Mouse (Mus musculus) intestine, embryonic 15.5 days (tissue): ENCODE results near the gene Crxos. TPM values are rescaled to one million over a fixed set of nuclear protein-coding genes. Genes with fewer than 3 reads are reported as not detected.

Experiments used
- ATAC-seq: fragments of 200-750 bp; cut with Nextera tagmentation; 2 replicates; pipeline ENCODE4 v1.8.0; 2017; ENCODE audit warnings: moderate TSS enrichment, moderate library complexity
- H3K27ac ChIP-seq: fragments of 300-500 bp; sonication (generic); 2 replicates; pipeline ENCODE4 v1.5.1; 2015; ENCODE audit warnings: mild to moderate bottlenecking, inconsistent platforms
- H3K27me3 ChIP-seq: fragments of 300-500 bp; sonication (generic); replicated peaks from 2 replicates; pipeline ENCODE4 v1.6.1; 2015; ENCODE audit warnings: inconsistent platforms
- H3K36me3 ChIP-seq: fragments of 300-500 bp; sonication (generic); 2 replicates; pipeline ENCODE4 v1.6.1; 2015; ENCODE audit warnings: inconsistent platforms
- H3K4me1 ChIP-seq: fragments of 300-500 bp; sonication (generic); replicated peaks from 2 replicates; pipeline ENCODE4 v1.6.1; 2015; ENCODE audit warnings: inconsistent platforms
- H3K4me2 ChIP-seq: fragments of 300-500 bp; sonication (generic); replicated peaks from 2 replicates; pipeline ENCODE4 v1.6.1; 2015; ENCODE audit warnings: mild to moderate bottlenecking, inconsistent platforms
- H3K4me3 ChIP-seq: fragments of 300-500 bp; sonication (generic); replicated peaks from 2 replicates; pipeline ENCODE4 v1.5.1; 2015; ENCODE audit warnings: inconsistent platforms
- H3K9ac ChIP-seq: fragments of 300-500 bp; sonication (generic); 2 replicates; pipeline ENCODE4 v1.6.1; 2015; ENCODE audit warnings: inconsistent platforms
- H3K9me3 ChIP-seq: fragments of 300-500 bp; sonication (generic); 2 replicates; pipeline ENCODE4 v1.6.1; 2016; ENCODE audit warnings: inconsistent platforms
- WGBS: fragments of 180-500 bp; shearing (Covaris S2); methylation state at CpG from one replicate; pipeline ENCODE4 v1.1.7; 2015; 5-methylcytosine and 5-hydroxymethylcytosine counted together
- polyA plus RNA-seq: library from polyadenylated mRNA; unstranded; fragments of >200 nt; fragmentation: Nextera tagmentation; extraction: Ambion mirVana; gene quantifications from 2 replicates; pipeline ENCODE4 v1.2.1, GENCODE M21; 2015

Crxos gene
- polyA plus RNA-seq, result not detected in 2 replicates

DNA sequence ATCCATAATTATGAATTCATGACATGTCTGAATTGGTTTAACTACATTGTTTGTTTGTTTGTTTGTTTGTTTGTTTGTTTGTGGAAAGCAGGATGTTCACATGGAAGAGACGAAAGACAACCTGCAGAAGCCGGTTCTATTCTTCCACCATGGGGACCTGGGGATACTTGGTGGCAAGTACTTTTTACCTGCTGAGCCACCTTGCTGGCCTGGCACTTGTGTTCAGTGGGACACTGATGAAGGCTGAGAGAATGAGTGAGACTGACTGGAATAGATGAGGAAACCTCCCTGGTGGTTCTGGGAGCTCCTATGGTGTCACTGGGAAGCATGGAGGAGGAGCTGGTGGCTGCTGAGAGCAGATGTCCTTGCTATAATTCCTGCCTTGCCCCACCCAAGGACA, at the start of gene Crxos:
Gene Crxos (plus strand): TSS at position 301 of the 400 bp plus-strand sequence.
- no peak within 1 kb of the TSS for H3K27ac ChIP-seq
- no peaks in the 10 kb centered on the region for H3K27me3 ChIP-seq

DNA sequence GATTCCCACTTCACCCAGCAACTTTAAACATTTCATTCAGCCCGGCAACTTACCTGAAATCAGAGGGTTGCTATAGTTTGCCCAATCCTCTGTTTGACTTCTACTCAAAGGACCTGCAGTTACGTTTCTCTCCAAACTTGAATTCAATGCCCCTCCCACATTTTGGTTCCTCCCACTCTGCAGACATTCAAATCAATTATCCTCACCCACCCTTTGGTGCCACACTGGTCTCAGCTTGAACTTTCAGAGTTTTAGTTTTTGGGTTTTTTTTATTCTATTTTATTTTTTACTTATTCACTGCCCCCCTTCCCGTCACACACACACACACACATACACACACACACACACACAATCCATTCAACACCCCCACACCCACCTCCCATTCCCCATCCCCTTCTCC, 42.8 kb upstream of the Crxos start, which contains the start of gene Obox6:
Gene Obox6 (minus strand): TSS at position 101 of the 400 bp plus-strand sequence.
- 82% methylated on average over 3 of the region's 3 CpGs for WGBS
- H3K27me3 ChIP-seq, result no peaks in the 10 kb centered on the region
- H3K9ac ChIP-seq, result no peak within 1 kb of the TSS
- H3K4me3 ChIP-seq, result no peak within 1 kb of the TSS
- no peak within 1 kb of the TSS for H3K27ac ChIP-seq
- no peaks in the 10 kb centered on the region for H3K9me3 ChIP-seq
- H3K4me2 ChIP-seq, result no peak within 1 kb of the TSS
- no peaks in the 10 kb centered on the region for H3K4me1 ChIP-seq
- ATAC-seq, result no peak
- H3K36me3 ChIP-seq, result no peaks in the 10 kb centered on the region

More for the DNA sequence above, at the start of gene Crxos:
- no peak for ATAC-seq
- Histone ChIP-seq H3K36me3 (no peaks in the 10 kb centered on the region), H3K4me1 (no peaks in the 10 kb centered on the region), H3K9me3 (no peaks in the 10 kb centered on the region), H3K4me2 (no peak within 1 kb of the TSS), H3K4me3 (no peak within 1 kb of the TSS), H3K9ac (no peak within 1 kb of the TSS)
- WGBS, result 88% methylated on average over 2 of the region's 2 CpGs

DNA sequence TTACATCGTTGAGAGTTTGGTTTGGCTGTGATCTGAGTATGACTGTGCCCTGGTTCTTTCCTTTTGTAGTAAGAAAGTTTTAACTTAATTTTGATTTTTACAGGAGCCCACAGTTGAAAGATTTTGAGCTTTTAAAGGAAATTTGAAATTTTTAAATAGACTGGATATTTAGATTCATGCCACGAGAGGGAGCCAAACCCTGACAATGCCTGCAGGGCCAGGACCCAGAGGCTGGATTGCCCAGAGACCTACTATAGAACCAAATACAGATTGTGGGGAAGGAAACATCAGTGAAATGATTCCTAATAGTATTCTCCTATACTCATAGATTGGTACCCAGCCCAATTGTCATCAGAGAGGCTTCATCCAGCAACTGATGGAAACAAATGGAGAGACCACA, 22.8 kb upstream of the Crxos start:
- no peak for ATAC-seq
- Histone ChIP-seq H3K9me3 (no peaks in the 10 kb centered on the region), H3K9ac (no peak overlapping the region), H3K4me3 (no peak overlapping the region), H3K4me2 (no peak overlapping the region), H3K27ac (no peak overlapping the region), H3K4me1 (no peaks in the 10 kb centered on the region), H3K27me3 (no peaks in the 10 kb centered on the region), H3K36me3 (no peaks in the 10 kb centered on the region)
- WGBS, result 39% methylated on average over 2 of the region's 2 CpGs

DNA sequence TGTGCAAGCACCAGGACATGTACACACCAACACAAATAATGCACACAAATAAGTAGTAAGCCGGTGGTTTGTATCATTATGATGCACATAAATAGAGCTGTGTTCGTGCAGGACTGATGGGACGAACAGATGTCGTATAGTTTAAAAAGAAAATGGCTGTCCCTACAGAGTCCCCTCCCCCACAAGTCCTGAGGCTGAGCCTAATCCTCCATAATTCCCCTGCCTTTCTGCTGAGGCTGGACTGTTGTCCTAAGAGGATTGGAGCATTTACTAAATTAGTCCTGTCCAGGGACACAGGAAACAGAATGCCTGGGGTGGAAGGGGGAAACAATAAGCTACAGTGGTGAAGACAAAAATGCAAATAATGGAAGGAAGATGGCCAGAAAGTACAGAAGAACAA, 18.3 kb upstream of the Crxos start:
- Histone ChIP-seq H3K4me1 (no peaks in the 10 kb centered on the region), H3K4me2 (no peak overlapping the region)
- 72% methylated on average over 4 of the region's 4 CpGs for WGBS

DNA sequence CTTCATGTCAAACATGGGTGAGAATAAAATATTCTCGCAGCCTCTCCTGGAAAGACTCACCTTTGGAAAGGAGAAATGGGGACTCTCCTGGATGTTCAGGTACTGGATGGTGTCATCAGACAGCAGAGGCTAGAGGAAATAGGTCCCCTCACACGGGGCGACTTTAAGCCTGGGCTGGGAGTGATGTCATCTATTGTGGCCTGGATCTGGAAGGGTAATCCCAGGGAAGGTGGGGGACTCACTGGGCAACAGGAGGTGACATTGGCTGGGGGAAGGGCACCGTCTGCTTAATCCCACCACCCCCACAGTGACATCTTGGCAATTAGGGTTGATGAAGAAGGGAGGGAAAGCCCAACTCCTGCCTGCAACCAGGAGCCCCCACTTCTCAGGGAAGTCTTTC, 2.7 kb upstream of the Crxos start, which contains the start of gene Crx:
Gene Crx (minus strand): TSS at position 213 of the 400 bp plus-strand sequence.
- no peaks in the 10 kb centered on the region for H3K4me1 ChIP-seq
- no peak within 1 kb of the TSS for H3K4me2 ChIP-seq
- no peaks in the 10 kb centered on the region for H3K9me3 ChIP-seq
- no peak within 1 kb of the TSS for H3K9ac ChIP-seq
- no peak within 1 kb of the TSS for H3K4me3 ChIP-seq
- H3K36me3 ChIP-seq, result no peaks in the 10 kb centered on the region
- WGBS, result 39% methylated on average over 4 of the region's 4 CpGs
- ATAC-seq, result no peak
- H3K27ac ChIP-seq, result no peak within 1 kb of the TSS
- no peaks in the 10 kb centered on the region for H3K27me3 ChIP-seq

More for the DNA sequence above, 18.3 kb upstream of the Crxos start:
- Histone ChIP-seq H3K9ac (no peak overlapping the region), H3K27me3 (no peaks in the 10 kb centered on the region), H3K36me3 (no peaks in the 10 kb centered on the region), H3K4me3 (no peak overlapping the region), H3K9me3 (no peaks in the 10 kb centered on the region), H3K27ac (no peak overlapping the region)
- ATAC-seq, result no peak

DNA sequence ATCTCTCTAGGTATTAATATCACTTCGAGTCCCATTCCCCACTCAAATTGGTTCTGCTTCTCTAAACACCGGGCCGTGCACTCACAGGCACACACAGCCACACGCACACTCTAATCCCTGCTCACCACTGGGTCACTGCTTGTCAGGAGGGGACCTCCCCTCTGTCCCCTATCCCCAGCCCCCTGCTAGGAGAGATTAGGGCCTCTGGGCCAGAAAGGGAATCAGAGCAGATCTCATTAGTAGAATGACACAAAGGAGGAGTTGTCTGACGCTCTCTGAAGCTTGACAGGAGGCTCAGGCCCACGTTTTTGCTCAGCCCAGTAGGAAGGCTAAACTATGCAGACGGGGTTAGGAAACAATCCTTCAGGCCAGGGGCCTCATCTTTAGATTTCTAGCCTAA, 1.0 kb upstream of the Crxos start:
- H3K27me3 ChIP-seq, result no peaks in the 10 kb centered on the region
- no peaks in the 10 kb centered on the region for H3K4me1 ChIP-seq
- no peak for ATAC-seq
- no peak overlapping the region for H3K9ac ChIP-seq
- no peak overlapping the region for H3K4me3 ChIP-seq
- H3K4me2 ChIP-seq, result no peak overlapping the region
- no peak overlapping the region for H3K27ac ChIP-seq
- no peaks in the 10 kb centered on the region for H3K36me3 ChIP-seq
- no peaks in the 10 kb centered on the region for H3K9me3 ChIP-seq
- WGBS, result 29% methylated on average over 7 of the region's 7 CpGs

DNA sequence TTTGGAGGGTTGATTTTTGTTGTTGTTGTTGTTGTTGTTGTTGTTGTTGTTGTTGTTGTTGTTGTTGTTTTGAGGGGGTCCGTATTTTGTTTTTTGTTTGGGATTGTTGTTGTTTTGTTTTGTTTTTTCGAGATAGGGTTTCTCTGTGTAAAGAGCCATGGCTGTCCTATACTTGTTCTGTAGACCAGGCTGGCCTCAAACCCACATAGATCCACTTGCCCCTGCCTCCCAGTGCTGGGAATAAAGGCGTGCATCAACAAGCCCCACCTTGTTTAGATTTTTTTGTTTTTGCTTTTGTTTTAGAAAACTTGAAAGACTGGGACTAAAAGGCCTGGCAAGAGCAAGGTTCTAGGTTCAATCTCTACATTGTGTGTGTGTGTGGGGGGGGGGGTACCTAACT, 586 bp upstream of the Crxos start:
- 74% methylated on average over 3 of the region's 3 CpGs for WGBS
- no peaks in the 10 kb centered on the region for H3K4me1 ChIP-seq
- no peaks in the 10 kb centered on the region for H3K9me3 ChIP-seq
- H3K4me2 ChIP-seq, result no peak overlapping the region
- H3K4me3 ChIP-seq, result no peak overlapping the region
- H3K27me3 ChIP-seq, result no peaks in the 10 kb centered on the region
- no peak for ATAC-seq
- no peak overlapping the region for H3K9ac ChIP-seq
- no peaks in the 10 kb centered on the region for H3K36me3 ChIP-seq
- no peak overlapping the region for H3K27ac ChIP-seq

DNA sequence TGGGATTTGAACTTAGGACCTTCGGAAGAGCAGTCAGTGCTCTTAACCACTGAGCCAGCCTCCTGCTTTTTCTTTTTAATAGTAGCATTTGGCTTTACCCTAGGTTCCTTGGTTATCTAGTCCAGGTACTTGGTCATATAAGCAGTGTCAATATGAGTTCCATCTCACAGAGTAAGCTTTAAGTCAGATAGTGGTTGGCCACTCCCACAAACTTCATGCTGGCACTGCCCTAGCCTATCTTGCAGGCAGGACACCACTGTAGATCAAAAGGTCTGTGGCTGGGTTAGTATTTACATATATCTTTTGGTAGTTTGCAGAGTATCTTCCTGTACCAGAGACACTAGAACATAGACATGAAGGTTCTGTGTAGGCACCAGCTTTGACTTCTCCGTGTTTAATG, 1.7 kb downstream of the Crxos start:
- Histone ChIP-seq H3K9ac (no peak overlapping the region), H3K36me3 (no peaks in the 10 kb centered on the region), H3K4me1 (no peaks in the 10 kb centered on the region), H3K4me3 (no peak overlapping the region), H3K9me3 (no peaks in the 10 kb centered on the region), H3K27ac (no peak overlapping the region), H3K4me2 (no peak overlapping the region), H3K27me3 (no peaks in the 10 kb centered on the region)
- WGBS, result 85% methylated on average over 2 of the region's 2 CpGs
- ATAC-seq, result no peak

DNA sequence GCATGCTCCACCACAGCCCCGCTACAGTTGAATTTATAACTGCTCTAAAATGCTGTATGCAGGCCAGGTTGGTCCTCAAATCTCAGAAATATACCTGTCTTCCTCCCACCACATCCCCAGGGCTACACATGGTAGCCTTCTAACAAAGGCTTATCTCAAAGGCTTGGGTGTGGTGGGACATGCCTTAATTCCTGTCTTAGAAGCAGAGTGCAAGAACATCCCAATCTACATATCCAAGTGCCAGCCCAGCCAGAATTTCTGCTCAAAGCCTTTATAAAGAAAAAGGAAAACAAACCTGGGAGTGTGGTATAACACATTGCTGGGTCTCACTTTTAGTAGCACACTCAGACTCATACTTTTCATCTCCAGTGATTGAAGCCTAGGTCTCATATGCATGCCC, 11.8 kb downstream of the Crxos start:
- Histone ChIP-seq H3K9ac (no peak overlapping the region), H3K27ac (no peak overlapping the region), H3K36me3 (no peaks in the 10 kb centered on the region), H3K4me1 (no peaks in the 10 kb centered on the region), H3K27me3 (no peaks in the 10 kb centered on the region), H3K9me3 (no peaks in the 10 kb centered on the region), H3K4me2 (no peak overlapping the region), H3K4me3 (no peak overlapping the region)
- WGBS, result 88% methylated on average over 1 of the region's 1 CpGs
- no peak for ATAC-seq

DNA sequence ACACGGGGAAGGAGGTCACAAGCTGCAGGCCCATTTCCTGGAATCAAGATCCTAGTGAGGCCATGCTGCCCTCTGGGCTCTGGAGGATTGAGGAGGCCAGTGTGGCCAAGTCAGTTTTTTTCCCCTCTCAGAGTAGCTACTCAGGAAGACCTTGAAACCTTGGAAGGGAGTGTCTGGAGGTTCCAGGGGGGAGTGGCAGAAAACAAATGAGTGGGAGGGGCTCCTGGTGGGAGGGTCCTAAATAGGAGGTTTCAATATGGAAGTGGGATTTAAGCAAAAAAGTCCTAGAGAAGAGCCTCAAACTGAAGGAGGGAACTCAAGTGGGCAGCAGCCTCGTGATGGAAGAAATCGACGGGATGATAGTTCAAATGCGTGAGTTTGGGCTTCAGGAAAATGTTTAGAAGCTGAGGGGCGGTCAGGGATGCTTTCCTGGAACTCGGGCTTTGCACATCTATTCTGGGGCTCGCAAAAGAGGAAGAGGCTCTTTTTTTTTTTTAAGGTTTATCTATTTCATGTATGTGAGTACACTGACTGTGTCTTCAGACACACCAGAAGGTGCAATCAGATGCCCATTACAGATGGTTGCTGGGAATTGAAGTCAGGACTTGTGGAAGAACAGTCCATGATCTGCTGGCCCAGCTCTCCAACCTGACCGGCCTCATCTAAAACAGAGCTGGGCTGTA, 19.1 kb downstream of the Crxos start:
- no peak for ATAC-seq
- Histone ChIP-seq H3K4me2 (no peak overlapping the region), H3K9ac (no peak overlapping the region), H3K36me3 (no peaks in the 10 kb centered on the region), H3K4me3 (no peak overlapping the region), H3K4me1 (no peaks in the 10 kb centered on the region), H3K9me3 (no peaks in the 10 kb centered on the region), H3K27me3 (no peaks in the 10 kb centered on the region), H3K27ac (no peak overlapping the region)
- WGBS, result 78% methylated on average over 9 of the region's 9 CpGs

DNA sequence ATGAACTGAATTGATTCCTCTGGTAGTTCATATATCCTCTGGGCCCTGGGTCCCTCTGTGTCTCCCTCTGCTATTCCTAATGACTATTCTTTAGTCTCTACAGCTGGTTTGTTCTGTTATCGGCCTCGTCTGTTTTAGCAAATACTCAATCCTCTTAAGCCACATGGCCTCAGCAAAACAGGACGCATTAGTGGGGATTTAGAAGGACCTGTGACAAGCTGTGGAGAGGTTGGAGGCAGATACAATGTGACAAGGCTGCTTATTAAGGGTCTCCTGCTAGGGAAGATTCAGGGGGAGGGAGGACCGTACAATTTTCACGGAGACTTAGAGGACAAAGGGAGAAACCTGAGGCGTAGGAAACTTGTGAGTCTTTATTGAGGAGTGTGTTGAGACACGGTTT, 23.4 kb downstream of the Crxos start:
- Histone ChIP-seq H3K27me3 (no peaks in the 10 kb centered on the region), H3K4me3 (no peak overlapping the region), H3K4me2 (no peak overlapping the region), H3K9ac (no peak overlapping the region), H3K4me1 (no peaks in the 10 kb centered on the region), H3K36me3 (no peaks in the 10 kb centered on the region), H3K9me3 (no peaks in the 10 kb centered on the region), H3K27ac (no peak overlapping the region)
- 77% methylated on average over 7 of the region's 7 CpGs for WGBS
- no peak for ATAC-seq

DNA sequence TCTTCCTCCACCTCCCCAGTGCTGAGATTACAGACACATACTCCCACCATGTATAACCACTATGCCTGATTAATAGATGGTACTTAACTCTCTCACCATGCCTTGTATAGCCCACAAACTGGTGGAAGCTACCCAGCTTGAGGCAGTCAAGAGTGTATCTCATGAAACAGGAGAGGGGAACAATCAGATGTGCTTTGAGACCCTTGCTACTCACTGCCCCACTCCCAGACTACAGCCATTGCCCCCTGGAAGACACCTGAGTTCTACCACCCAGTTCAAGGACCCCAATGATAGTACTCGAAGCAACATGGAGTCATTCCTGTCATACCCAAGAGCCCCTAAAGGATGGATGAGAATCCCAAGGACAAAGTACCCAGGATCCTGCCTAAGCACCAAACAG, 24.2 kb downstream of the Crxos start:
- Histone ChIP-seq H3K4me2 (no peak overlapping the region), H3K27me3 (no peaks in the 10 kb centered on the region), H3K4me3 (no peak overlapping the region), H3K36me3 (no peaks in the 10 kb centered on the region), H3K9ac (no peak overlapping the region), H3K9me3 (no peaks in the 10 kb centered on the region), H3K27ac (no peak overlapping the region), H3K4me1 (no peaks in the 10 kb centered on the region)
- no peak for ATAC-seq
- WGBS, result 78% methylated on average over 1 of the region's 1 CpGs

DNA sequence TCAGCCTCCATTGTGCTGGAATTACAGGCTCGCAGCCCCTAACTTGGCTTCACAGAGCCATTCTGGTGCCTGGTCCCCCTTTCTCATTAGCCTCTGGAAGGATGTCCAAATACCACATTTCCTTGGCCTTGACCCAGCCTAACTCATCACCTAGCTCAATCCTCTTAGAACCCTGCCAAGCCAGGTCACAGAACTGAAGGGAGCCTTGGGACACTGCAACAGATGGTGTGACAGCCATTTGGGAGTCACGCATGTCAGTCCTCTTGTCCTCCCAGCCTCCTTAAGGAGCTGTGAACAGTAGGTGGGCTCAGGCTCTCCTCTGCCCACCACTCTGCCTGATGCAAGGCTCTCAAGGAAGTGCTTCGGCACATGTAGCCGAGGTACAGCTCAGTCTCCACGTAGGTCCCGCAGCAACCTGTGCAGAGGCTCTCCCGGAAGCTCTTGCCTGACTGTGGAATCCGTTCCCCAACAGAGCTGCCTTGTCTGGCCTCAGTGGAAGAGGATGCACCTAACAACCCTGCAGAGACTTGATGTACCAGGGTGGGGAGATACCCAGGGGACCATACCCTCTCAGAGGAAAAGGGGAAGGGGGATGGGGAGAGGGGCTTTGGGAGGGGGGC, 25.7 kb downstream of the Crxos start:
- Histone ChIP-seq H3K4me1 (no peaks in the 10 kb centered on the region), H3K4me2 (no peak overlapping the region), H3K9me3 (no peaks in the 10 kb centered on the region), H3K4me3 (no peak overlapping the region), H3K27ac (no peak overlapping the region), H3K9ac (no peak overlapping the region), H3K36me3 (no peaks in the 10 kb centered on the region), H3K27me3 (no peaks in the 10 kb centered on the region)
- 78% methylated on average over 8 of the region's 8 CpGs for WGBS
- no peak for ATAC-seq
